Mouse (Mus musculus) thymus, adult 2 months (tissue): ENCODE measurements around the gene Tnk2.

Experiments used
- CTCF ChIP-seq: fragments of 200-500 bp; IDR thresholded peaks from 2 replicates; pipeline ENCODE4 v1.5.1; 2012; ENCODE audit warnings: mild to moderate bottlenecking, control low read depth, low read length, moderate library complexity, borderline replicate concordance; ENCODE audit not compliant: control insufficient read depth, poor library complexity, insufficient read depth; ENCODE audit errors: extremely low read depth
- POLR2A ChIP-seq: fragments of 200-500 bp; IDR thresholded peaks from 2 replicates; pipeline ENCODE4 v1.6.1; 2012; ENCODE audit warnings: mild to moderate bottlenecking, low read length, control low read depth, moderate library complexity; ENCODE audit not compliant: control insufficient read depth, poor library complexity, insufficient read depth; ENCODE audit errors: extremely low read depth

GRCm38 (mm10) chr16:32724259-32724658 is 80.6 kb downstream of the Tnk2 start:
- TF ChIP-seq CTCF (no peak), POLR2A (no peak)
